Mouse (Mus musculus): Measurements from ENCODE around the gene Ddr1.

Gene Ddr1

DNA sequence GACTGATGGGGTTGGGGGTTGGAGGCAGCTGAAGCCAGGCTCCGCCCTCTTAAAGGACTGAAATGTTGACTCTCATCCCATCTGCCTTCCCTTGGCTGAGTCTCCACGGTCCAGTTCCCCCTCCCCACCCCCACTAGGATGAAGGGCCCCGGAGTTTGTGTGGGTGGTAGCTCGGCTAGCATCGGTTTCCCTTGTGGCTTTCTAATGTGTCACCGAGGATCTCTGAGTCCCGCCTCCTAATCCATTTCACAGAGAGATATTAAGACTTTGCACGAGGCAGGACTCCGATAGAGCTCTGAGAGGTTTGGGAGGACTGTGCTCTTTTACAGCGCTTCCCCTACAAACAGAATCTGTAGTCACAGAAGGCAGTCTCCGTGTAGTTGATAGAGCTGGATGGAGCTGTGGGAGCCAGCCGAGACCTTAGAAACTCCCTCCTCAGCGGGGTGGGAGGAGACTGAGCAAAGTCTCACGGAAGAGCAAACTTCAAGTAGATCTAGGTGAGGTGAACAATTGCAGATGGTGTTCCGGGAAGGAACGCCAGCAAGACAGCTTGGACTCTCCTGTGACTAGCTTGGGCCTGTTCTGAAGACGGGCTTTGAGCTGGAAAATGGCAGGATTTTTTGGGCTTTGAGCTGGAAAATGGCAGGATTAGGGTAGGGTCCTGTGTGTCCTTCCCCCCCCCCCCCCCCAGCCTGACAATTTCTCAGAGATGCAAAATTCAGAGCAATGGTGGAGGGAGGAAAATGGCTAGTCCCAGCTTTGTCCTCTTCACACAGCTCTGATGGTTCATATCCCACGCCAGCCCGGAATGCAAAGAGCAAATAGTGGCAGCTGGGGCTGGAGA is at the start of gene Ddr1:
Gene Ddr1 (minus strand): TSS at position 1 of the 844 bp plus-strand sequence.
- in situ Hi-C loops (cut with MboI; ENCODE audit: unreplicated experiment in 2 of 2), result no loop called here

DNA sequence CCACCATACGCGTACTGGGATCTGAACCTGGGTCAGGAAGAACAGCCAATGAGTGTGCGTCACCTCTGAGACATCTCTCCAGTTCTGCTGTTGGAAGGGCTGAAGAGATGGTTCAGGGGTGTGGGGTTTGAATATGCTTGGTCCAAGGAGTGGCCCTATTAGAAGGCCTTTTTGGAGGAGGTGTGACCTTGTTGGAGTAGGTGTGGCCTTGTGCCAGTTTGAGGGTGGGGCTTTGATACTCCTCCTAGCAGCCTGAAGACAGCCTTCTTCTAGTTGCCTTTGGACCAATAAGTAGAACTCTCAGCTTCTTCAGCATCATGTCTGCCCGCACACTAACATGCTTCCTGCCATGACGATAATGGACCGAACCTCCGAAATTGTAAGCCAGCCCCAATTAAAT is 49.2 kb upstream of the Ddr1 start:
- in situ Hi-C loops (cut with MboI; ENCODE audit: unreplicated experiment in 2 of 2), result no loop called here

DNA sequence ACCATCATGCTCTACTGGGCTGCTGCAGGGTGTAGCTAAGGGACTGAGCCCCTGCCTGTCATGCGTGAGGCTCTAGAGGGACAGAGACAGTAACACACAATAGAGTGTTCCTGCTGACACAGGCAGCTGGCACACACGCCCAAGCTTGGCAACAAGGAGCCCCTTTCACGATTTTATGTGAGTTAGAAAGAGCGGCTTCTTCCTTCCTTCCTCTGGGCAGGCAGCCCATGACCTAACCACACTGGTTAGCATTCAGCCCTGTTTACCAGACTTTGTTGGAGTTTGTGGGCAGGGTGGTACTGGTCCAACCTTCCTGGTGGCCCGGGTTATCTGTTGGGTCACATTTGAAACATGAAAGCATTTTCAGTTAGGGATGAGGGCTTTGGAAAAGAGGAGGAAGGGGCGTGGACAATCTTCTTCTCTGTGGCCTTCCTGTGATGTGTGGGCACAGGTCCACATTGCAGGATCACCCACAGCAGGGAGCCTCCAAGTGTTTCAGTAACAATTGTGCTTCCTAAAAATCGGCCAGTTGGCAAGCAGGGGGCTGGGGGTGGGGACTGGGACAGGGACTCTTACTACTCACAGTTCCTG is 47.9 kb upstream of the Ddr1 start:
- in situ Hi-C loops (cut with MboI; ENCODE audit: unreplicated experiment in 2 of 2), result no loop called here

DNA sequence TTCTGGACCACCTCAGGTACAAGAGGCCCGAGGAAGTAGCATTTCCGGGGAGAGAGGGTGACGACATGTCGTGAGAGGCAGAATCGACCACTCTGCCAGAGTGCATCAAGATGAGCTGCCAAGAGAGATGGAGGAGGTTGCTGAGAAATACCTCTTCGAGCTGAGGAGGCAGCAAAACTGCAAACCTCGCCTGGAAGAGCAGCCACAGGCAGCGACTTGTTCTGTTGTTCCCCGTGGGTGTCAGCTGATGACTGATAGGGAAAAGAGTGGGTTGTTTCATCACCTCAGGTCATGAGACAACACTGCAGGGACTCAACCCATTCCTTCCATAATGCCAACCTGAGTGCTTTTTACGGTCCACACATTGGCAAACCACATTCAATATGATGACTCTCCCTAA is 45.3 kb upstream of the Ddr1 start:
- in situ Hi-C loops (cut with MboI; ENCODE audit: unreplicated experiment in 2 of 2), result no loop called here

DNA sequence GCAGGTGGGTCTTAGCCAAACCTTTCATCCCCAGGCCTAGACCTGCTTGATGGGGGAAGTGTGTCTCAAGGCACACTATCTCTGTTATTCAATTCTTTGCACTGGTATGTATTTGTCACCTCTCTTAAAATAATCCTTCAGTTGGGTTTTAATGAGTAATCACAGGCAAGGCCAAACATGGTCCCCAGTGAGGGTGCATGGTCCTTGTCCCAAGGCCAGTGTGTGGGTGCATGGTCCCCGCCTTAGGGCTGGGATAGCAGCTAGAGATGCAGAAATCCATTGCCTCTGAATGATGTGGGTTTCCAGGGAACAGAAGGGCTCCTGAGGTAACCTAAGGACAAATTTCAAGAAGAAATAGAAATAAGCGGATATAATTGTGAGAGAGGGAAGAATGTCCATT is 39.9 kb upstream of the Ddr1 start:
- in situ Hi-C loops (cut with MboI; ENCODE audit: unreplicated experiment in 2 of 2), result loop anchor here in 1 of 2 experiments (5.0 kb wide), 1 partner anchor 83 kb away; no protein-coding TSS in a partner anchor

DNA sequence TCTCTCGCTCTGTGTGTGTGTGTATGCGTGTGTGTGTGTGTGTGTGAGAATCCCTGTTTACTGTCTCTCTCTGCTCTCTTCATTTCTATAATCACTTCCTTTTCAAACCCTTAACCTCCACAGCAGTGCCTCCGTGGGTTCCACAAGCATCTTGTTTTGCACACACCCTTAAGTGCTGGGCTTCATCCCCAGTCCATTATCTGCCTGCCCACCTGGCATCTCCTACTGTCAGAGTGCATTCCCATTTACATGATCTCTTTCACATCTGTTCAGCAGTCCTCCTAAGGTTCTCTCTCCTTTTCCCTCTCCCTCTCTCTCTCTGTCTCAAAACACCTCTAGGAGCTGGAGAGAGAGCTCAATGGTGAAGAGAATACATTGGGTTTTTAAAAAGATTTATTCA is 38.5 kb upstream of the Ddr1 start:
- in situ Hi-C loops (cut with MboI; ENCODE audit: unreplicated experiment in 2 of 2), result loop anchor here in 1 of 2 experiments (5.0 kb wide), 1 partner anchor 84 kb away; no protein-coding TSS in a partner anchor

DNA sequence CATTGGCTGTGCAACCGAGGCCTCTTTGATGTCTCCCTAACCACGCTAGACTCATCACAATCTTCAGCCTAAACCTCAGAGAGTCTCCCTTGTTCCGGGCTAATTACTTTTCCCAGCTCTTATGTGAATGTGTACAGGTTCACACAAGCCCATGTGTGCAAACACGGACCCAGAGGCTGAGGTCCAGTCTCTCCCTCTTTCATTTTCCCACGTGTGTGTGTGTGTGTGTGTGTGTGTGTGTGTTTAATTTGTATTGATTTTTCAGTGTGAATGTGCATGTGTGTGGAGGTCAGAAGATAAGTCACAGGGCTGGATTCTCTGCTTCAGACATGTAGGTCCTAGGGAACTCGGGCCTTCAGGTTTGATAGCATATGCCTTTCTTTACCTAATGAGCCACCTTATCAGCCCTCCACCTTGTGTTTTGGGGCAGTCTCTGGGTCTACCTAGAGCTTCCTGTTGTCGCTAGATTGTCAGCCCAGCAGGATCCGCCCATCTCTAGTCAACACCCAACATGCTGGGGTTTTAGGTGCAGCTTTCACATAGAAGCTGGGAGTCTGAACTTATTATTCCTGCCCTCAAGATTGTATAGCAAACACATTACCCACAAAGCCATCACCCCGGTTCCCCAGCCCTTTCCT is 37.3 kb upstream of the Ddr1 start:
- in situ Hi-C loops (cut with MboI; ENCODE audit: unreplicated experiment in 2 of 2), result loop anchor here in 1 of 2 experiments (5.0 kb wide), 1 partner anchor 86 kb away; no protein-coding TSS in a partner anchor

DNA sequence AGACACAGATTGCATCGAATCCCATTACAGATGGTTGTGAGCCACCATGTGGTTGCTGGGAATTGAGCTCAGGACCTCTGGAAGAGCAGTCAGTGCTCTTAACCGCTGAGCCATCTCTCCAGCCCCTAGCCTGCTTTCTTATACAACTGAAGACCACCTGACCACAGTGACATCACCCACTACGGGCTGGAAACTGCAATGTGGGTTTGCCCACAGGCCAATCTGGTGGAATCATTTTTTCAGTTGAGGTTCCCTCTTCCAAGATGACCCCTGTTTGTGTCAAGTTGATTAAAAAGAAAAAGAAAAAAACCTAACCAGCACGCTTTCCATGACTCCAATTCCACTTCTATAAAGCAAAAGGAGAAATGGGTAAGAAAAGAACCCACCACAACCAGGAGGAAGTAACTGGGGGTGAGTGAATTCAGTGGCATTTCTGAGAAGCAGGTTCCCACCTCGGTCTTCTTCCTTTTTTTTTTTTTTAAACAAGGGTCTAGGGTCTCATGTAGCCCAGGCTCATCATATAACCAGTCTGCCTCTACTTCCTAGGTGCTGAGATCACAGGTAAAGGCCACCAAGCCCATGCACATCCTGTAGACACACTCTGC is 36.0 kb upstream of the Ddr1 start:
- in situ Hi-C loops (cut with MboI; ENCODE audit: unreplicated experiment in 2 of 2), result loop anchor here in 1 of 2 experiments (5.0 kb wide), 1 partner anchor 87 kb away; no protein-coding TSS in a partner anchor

DNA sequence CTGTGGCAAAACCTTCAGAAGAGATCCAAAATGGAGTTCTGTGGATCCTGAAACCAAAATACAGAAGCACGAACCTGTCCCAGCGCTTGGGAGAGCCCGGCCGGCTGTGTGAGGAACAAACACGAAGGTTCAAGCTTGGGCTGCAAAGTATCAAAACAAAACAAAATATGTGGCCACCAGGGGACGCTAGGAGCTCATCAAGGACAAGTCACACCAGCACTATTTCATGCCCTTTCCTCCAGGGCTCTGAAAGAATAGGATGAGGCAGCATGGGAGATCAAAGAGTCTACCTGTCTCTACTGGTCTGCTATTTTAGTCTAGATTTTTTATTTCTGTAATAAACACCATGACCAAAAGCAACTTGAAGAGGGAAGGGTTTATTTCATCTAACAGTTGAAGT is 35.3 kb upstream of the Ddr1 start:
- in situ Hi-C loops (cut with MboI; ENCODE audit: unreplicated experiment in 2 of 2), result loop anchor here (5.0 to 10.0 kb wide), 3 partner anchors 88 to 168 kb away; no protein-coding TSS in a partner anchor

DNA sequence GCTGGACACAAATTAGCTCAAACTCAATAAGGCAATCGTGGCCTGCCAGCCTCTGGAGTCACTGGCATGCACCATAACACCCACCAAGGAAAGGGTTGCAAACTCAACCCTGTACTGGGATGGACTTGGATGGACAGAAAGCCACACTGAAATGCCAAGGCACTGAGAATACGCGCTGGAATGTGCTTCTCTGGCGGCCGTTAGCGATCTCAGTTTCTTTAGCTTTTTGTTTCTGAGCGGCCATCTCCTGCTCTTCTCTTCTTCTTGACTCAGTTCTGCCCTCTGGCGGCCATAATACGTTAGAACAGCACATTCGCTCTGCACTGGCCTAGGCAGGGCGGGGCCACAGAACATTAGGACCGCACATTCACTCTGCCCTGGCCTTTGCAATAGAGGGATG is 33.3 kb upstream of the Ddr1 start:
- in situ Hi-C loops (cut with MboI; ENCODE audit: unreplicated experiment in 2 of 2), result loop anchor here (5.0 to 10.0 kb wide), 3 partner anchors 90 to 170 kb away; no protein-coding TSS in a partner anchor

DNA sequence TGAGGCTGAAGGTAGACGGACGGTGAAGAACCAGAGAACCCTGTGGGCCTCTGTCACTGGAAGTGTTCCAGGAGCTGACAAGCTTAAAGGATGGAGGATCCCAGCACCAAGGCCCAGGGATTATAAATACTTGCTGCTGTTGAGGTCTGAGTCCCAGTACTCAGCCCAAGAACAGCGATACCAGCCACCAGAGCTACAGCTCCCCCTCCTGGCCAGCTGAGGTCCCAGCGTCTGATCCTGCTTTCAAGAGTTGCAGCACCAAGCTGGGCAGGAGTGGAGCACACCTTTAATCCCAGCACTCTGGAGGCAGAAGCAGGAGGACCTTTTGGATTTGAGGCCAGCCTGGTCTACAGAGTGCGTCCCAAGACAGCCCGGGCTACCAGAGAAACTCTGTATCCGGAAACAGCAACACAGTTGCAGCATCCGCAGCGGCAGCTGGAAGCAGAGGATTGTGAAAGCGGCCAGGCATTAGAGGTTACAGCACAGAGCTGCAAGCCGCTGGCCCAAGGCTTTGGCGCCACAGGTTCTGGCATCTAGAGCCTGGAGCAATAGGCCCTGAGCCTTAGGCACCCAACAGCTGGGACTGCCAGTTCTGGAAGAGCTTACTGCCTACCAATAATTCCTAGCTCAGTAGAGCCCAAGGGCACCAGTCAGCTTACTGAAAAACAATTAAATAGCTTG is 32.0 kb upstream of the Ddr1 start:
- in situ Hi-C loops (cut with MboI; ENCODE audit: unreplicated experiment in 2 of 2), result loop anchor here (5.0 to 10.0 kb wide), 3 partner anchors 91 to 171 kb away; no protein-coding TSS in a partner anchor

DNA sequence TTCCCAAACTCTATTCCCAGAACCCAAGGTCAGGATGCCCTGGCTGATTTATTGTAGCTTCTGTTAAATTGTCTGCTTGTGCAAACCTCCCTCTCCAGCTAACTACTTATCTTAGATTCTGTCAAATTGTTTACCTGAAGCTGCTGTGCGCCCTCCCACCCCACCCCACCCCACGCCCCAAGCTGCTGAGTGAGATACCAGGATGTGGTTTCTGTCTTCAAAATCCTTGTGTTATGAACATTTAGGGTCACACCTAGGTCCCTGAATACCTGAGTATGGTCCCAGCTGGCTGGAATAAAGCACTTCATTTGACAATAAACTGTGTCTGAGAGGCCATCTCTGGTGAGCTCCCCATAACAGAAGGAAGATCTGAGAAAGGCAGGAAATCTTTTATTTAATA is 30.1 kb upstream of the Ddr1 start:
- in situ Hi-C loops (cut with MboI; ENCODE audit: unreplicated experiment in 2 of 2), result loop anchor here in 1 of 2 experiments (10.0 kb wide), 1 partner anchor 170 kb away; no protein-coding TSS in a partner anchor

DNA sequence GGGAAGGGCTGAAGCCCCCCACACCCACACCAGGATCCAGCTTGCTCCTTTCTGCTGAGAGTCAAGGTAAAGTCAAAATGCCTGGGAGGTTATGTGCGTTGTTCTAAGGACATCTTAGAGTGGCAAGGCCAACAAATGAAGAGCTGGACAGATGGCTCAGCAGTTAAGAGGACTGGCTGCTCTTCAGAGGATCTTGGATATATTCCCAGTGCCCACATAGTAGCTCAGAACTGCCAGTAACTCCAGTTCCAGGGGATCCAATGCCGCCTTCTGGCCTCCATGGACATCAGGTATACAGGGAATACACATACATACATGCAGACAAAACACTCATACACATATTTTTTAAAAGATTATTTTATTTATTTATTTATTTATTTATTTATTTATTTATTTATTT is 29.0 kb upstream of the Ddr1 start:
- in situ Hi-C loops (cut with MboI; ENCODE audit: unreplicated experiment in 2 of 2), result loop anchor here in 1 of 2 experiments (10.0 kb wide), 1 partner anchor 171 kb away; no protein-coding TSS in a partner anchor

DNA sequence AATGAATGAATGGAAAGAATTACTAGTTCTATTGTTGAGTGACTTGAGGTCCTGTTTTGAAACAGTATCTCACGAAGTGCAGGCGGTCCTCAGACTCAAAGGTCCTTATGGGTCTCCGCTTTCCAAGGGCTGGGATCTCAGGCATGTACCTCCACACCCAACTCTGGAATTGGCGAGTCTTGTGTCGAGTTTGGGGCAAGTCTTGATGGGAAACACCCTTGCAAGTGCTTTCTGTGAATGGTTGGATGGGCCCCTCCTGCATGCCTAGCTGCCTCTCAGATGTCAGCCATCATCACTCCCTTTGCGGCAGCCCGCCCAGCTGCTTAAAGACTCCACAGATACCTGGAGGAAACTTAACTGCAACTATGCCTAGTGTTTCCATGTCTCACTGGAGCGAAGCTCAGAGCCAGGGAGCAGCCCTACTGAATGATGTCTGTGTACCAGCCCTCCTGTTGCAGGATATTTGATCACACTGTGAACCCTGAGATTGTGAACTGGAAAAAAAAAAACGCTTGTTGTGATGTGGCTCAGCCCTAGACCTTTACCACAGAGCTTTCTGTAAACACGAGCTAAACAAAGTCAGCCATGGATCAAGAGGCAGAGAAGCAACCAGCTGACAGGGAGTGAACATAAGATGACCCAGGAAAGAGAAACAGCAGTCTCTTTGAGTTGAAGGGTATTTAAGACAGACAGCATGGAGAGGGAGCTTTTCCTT is 27.2 kb upstream of the Ddr1 start:
- in situ Hi-C loops (cut with MboI; ENCODE audit: unreplicated experiment in 2 of 2), result loop anchor here in 1 of 2 experiments (10.0 kb wide), 1 partner anchor 173 kb away; no protein-coding TSS in a partner anchor

DNA sequence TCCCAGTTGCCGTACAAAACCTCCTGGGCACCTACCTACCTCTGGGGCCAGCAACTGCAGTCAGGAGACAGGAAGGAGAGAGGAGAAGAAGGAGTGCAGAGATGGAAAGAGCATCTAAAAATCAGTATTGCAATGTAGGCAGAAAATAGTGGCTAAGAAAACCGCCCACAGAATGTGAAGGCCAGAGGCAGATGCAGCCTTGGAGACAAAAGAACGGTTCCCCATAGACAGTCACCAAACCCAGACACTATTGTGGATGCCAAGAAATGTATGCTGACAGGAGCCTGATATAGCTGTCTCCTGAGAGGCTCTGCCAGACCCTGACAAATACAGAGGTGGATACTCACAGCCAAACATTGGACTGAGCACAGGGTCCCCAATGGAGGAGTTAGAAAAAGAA is 25.7 kb upstream of the Ddr1 start:
- in situ Hi-C loops (cut with MboI; ENCODE audit: unreplicated experiment in 2 of 2), result loop anchor here in 1 of 2 experiments (10.0 kb wide), 1 partner anchor 175 kb away; no protein-coding TSS in a partner anchor

DNA sequence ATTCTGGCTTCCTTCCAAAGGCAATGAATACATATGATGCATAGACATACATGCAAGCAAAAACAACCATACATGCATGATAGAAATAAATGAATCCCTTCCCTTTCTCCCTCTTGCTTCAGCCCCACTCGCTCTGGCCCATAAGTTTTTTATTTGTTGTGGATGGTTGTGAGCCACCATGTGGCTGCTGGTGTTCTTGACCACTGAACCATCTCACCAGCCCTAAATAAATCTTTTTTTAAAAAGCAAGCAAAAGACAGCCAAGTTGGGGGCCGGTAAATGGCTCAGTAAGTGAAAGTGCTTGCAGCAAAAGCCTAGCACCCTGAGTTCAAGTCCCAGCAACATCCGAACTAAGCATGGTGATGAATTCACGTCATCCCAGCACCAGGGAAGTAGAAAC is 24.4 kb upstream of the Ddr1 start:
- in situ Hi-C loops (cut with MboI; ENCODE audit: unreplicated experiment in 2 of 2), result loop anchor here (5.0 to 10.0 kb wide), 3 partner anchors 94 to 144 kb away; no protein-coding TSS in a partner anchor

DNA sequence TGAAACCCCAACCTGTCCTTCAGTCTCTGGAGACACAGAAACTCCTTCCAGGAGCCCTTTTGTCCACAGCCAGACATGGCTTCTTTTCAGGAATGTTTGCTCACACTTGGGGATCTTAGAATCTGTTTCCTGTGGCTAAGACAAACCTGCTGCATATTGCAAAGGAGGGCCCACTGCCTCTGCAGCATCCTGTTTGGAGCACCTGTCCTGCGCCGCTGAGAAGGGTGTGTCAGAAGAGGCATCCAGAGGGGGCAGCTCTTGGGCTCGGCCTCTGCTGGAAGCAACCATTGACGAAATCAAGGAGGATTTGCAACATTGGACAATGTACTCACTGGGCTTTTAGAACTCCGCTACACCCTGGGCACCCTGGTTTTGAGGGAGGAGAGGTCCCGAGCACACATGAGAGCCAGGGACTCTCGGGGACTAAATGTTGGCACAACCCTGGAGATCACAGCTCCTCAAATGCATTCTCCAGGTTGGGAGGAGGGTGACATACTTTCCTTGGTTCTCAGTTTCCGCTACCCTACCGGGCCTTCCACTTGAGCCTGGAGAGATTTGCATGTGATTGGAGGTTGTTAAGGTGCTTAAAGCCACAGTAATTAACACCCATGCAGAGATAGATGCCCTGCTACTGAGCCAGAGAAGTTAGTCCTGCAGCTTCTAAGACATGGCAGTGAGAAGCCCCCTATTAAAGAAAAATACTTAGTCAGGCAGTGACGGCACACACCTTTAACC is 23.2 kb upstream of the Ddr1 start:
- in situ Hi-C loops (cut with MboI; ENCODE audit: unreplicated experiment in 2 of 2), result loop anchor here (5.0 to 10.0 kb wide), 3 partner anchors 93 to 143 kb away; no protein-coding TSS in a partner anchor

DNA sequence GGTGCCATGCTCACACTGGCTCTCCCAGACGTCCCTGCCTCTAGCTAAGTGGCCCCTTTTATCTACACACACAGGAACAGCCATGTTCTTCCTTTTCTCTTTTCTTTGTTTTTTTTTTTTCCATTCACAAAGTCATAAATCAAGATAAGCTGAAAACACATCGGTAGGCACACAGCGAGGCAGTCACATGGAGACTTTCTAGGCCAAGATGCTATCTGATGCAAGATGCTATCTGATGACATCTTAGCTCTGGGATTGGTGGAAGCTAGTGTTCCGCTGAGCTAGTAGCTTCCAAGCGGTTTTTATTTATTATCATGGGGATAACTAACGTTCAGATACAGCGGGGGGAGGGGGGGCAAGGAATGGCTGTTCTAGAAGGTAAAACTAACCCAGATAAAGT is 22.6 kb upstream of the Ddr1 start:
- in situ Hi-C loops (cut with MboI; ENCODE audit: unreplicated experiment in 2 of 2), result loop anchor here (5.0 to 10.0 kb wide), 3 partner anchors 92 to 142 kb away; no protein-coding TSS in a partner anchor
